ENCODE assay signal across 8 mouse cellular contexts in the genomic region with DNA sequence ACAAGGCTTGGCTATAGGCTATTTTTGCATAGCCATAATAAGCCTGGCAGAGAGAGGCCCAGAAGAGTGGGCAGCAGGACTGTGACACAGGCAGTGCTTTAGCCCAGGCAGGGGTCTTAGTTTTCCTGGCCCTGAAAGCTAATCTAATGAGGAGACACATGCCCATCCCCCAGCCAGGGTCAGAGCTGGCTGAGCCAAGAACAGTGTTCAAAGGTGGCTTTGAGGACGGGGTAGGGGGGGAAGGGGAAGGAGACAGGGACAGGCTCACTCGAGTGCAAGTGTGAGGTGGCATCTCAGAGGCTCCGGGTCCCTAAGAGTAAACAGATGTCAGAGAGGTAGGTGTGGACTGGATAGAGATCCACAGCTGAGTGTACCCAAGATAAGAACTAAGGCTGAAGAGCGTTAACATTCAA. TPM values are rescaled to one million over a fixed set of nuclear protein-coding genes. Genes with fewer than 3 reads are reported as not detected.
DNase-seq lines count a peak whose midpoint lies in the region; ATAC-seq and TF ChIP-seq lines count a peak whose summit lies in the region.

No protein-coding gene starts in this region.

- no peak for DNase-seq in heart, postnatal 25 days (ENCODE audit: low spot score)
- DNase-seq in embryo, embryonic 10.5 days (ENCODE audit: low spot score), result peak; percentile 59
- DNase-seq in liver, embryonic 14.5 days (ENCODE audit: low read depth in 3 of 3, low spot score in 3 of 3), result no peak
- DNase-seq in thymus, postnatal 14 days, result peak; percentile 61
- no peak for DNase-seq in layer of hippocampus, postnatal 25 days (ENCODE audit: extremely low spot score in 1 of 2, low spot score in 1 of 2)
- DNase-seq in urinary bladder, postnatal 4 days (ENCODE audit: low spot score in 2 of 2), result no peak

- H3K4me3 ChIP-seq in heart, embryonic 12.5 days, result peak overlapping the region; percentile 80
- H3K4me3 ChIP-seq in hindbrain, embryonic 16.5 days (ENCODE audit: low read length), result no peak overlapping the region
- no peak overlapping the region; a peak in 1 of 4 replicates for H3K4me3 ChIP-seq in liver, embryonic 14.5 days (ENCODE audit: insufficient read depth in 1 of 2, low read depth in 2 of 2, low read length in 2 of 2)

- no peak for TF ChIP-seq CTCF in liver, embryonic 14.5 days (IDR thresholded peaks at IDR 0.05; ENCODE audit: low read depth)

- H3K9me3 ChIP-seq in heart, embryonic 12.5 days (replicated peaks), result no peaks in the 10 kb centered on the region
- no peaks in the 10 kb centered on the region for H3K9me3 ChIP-seq in hindbrain, embryonic 16.5 days (ENCODE audit: control insufficient read depth, low read length)
- H3K9me3 ChIP-seq in liver, embryonic 14.5 days (ENCODE audit: control insufficient read depth, low read length), result no peaks in the 10 kb centered on the region

- intact Hi-C loops in heart, postnatal 25 days (cut with DNase I), result no loop called here

- 2% methylated on average over 4 of the region's 4 CpGs for WGBS in heart, embryonic 12.5 days
- 9% methylated on average over 4 of the region's 4 CpGs for WGBS in hindbrain, embryonic 16.5 days
- 5% methylated on average over 4 of the region's 4 CpGs for WGBS in liver, embryonic 14.5 days (ENCODE audit: insufficient replicate concordance)

- peak overlapping the region; percentile 90 for H3K9ac ChIP-seq in heart, embryonic 12.5 days
- H3K9ac ChIP-seq in hindbrain, embryonic 16.5 days (ENCODE audit: low read depth, low read length), result no peak overlapping the region
- H3K9ac ChIP-seq in liver, embryonic 14.5 days (replicated peaks), result no peak overlapping the region

- peaks cover 76% of the 10 kb centered on the region for H3K4me1 ChIP-seq in heart, embryonic 12.5 days (replicated peaks)
- H3K4me1 ChIP-seq in hindbrain, embryonic 16.5 days (ENCODE audit: control insufficient read depth, insufficient read depth, low read depth, low read length), result peaks cover 40% of the 10 kb centered on the region
- peaks cover 0 to 40% of the 10 kb centered on the region in 2 experiments; a peak in 3 of 4 replicates for H3K4me1 ChIP-seq in liver, embryonic 14.5 days (replicated peaks; ENCODE audit: control insufficient read depth in 2 of 2, insufficient read depth in 2 of 2, low read length in 1 of 2)

- TF ChIP-seq EP300 in liver, embryonic 14.5 days (IDR thresholded peaks at IDR 0.05; ENCODE audit: low read depth), result no peak

- H3K4me2 ChIP-seq in heart, embryonic 12.5 days, result peak overlapping the region; percentile 94
- H3K4me2 ChIP-seq in hindbrain, embryonic 16.5 days (ENCODE audit: low read length), result peak overlapping the region; percentile 95
- peak overlapping the region; percentile 63 for H3K4me2 ChIP-seq in liver, embryonic 14.5 days (ENCODE audit: low read depth)

- no peaks in the 10 kb centered on the region for H3K27me3 ChIP-seq in heart, embryonic 12.5 days (replicated peaks)
- peaks cover 3% of the 10 kb centered on the region; the same call in 1 of the 2 replicates for H3K27me3 ChIP-seq in hindbrain, embryonic 16.5 days (replicated peaks; ENCODE audit: control insufficient read depth, insufficient read depth, low read length)
- peaks cover 15% of the 10 kb centered on the region for H3K27me3 ChIP-seq in liver, embryonic 14.5 days (ENCODE audit: control insufficient read depth, insufficient read depth, low read length)

- peak overlapping the region; percentile 99 for H3K27ac ChIP-seq in heart, embryonic 12.5 days (ENCODE audit: poor library complexity, severe bottlenecking)
- H3K27ac ChIP-seq in hindbrain, embryonic 16.5 days (ENCODE audit: low read depth, low read length), result peak overlapping the region; percentile 75
- H3K27ac ChIP-seq in liver, embryonic 14.5 days, result no peak overlapping the region; the same call in 1 of the 2 replicates

- H3K36me3 ChIP-seq in heart, embryonic 12.5 days, result no peaks in the 10 kb centered on the region
- no peaks in the 10 kb centered on the region for H3K36me3 ChIP-seq in hindbrain, embryonic 16.5 days (ENCODE audit: control insufficient read depth, insufficient read depth, low read length)
- H3K36me3 ChIP-seq in liver, embryonic 14.5 days (replicated peaks; ENCODE audit: control insufficient read depth, insufficient read depth, low read depth), result no peaks in the 10 kb centered on the region

- ATAC-seq in heart, embryonic 12.5 days (ENCODE audit: insufficient number of reproducible peaks, low FRiP score), result no peak
- no peak for ATAC-seq in hindbrain, embryonic 16.5 days
- no peak for ATAC-seq in liver, embryonic 14.5 days (ENCODE audit: insufficient read depth)

RNA-seq across cellular contexts. Expression of gene Csrnp1, which starts 3.7 kb away (rescaled TPM):
- 8.2 TPM in 2 replicates for polyA plus RNA-seq in heart, embryonic 12.5 days (2016; fragmentation: Nextera tagmentation; extraction: Ambion mirVana)
- 10 to 100 TPM in 1 of 2 experiments, 1 to 10 TPM in 1; 10.0 to 13.3 TPM for total RNA-seq in heart, postnatal 25 days (2021)
- polyA plus RNA-seq in hindbrain, embryonic 16.5 days (2015; fragmentation: Nextera tagmentation; extraction: Ambion mirVana), result 1.8 and 2.7 TPM in 2 replicates
- polyA plus RNA-seq in liver, embryonic 14.5 days (2012; rRNA removed), result 2.1 and 2.2 TPM in 2 replicates
- polyA plus RNA-seq in liver, embryonic 14.5 days (2014; fragmentation: Nextera tagmentation; extraction: Ambion mirVana), result 0.38 and 0.44 TPM in 2 replicates
- total RNA-seq in layer of hippocampus, postnatal 25 days (2021), result 10 to 100 TPM; 14.5 to 15.9 TPM

RNA-seq across cellular contexts. Expression of gene Xirp1, which starts 42.6 kb away (rescaled TPM):
- 82.9 and 92.6 TPM in 2 replicates for polyA plus RNA-seq in heart, embryonic 12.5 days (2016; fragmentation: Nextera tagmentation; extraction: Ambion mirVana)
- total RNA-seq in heart, postnatal 25 days (2021), result 100 to 1,000 TPM; 125 to 136 TPM
- 0.35 TPM in 1 of 2 replicates, not detected in the other for polyA plus RNA-seq in hindbrain, embryonic 16.5 days (2015; fragmentation: Nextera tagmentation; extraction: Ambion mirVana)
- not detected in 2 replicates for polyA plus RNA-seq in liver, embryonic 14.5 days (2012; rRNA removed)
- polyA plus RNA-seq in liver, embryonic 14.5 days (2014; fragmentation: Nextera tagmentation; extraction: Ambion mirVana), result not detected in 2 replicates
- under 1 TPM; 0.07 to 0.19 TPM for total RNA-seq in layer of hippocampus, postnatal 25 days (2021)

RNA-seq across cellular contexts. Expression of gene Ttc21a, which starts 43.4 kb away (rescaled TPM):
- polyA plus RNA-seq in heart, embryonic 12.5 days (2016; fragmentation: Nextera tagmentation; extraction: Ambion mirVana), result 0.23 and 0.53 TPM in 2 replicates
- total RNA-seq in heart, postnatal 25 days (2021), result not detected
- 1.1 and 1.4 TPM in 2 replicates for polyA plus RNA-seq in hindbrain, embryonic 16.5 days (2015; fragmentation: Nextera tagmentation; extraction: Ambion mirVana)
- polyA plus RNA-seq in liver, embryonic 14.5 days (2012; rRNA removed), result 0.22 and 0.28 TPM in 2 replicates
- 0.11 and 0.25 TPM in 2 replicates for polyA plus RNA-seq in liver, embryonic 14.5 days (2014; fragmentation: Nextera tagmentation; extraction: Ambion mirVana)
- 1 to 10 TPM in 1 of 2 experiments, under 1 TPM in 1; 0.71 to 1.3 TPM for total RNA-seq in layer of hippocampus, postnatal 25 days (2021)

RNA-seq across cellular contexts. Expression of gene Gorasp1, which starts 43.4 kb away (rescaled TPM):
- 21.7 and 21.8 TPM in 2 replicates for polyA plus RNA-seq in heart, embryonic 12.5 days (2016; fragmentation: Nextera tagmentation; extraction: Ambion mirVana)
- 10 to 100 TPM; 28.1 to 31.5 TPM for total RNA-seq in heart, postnatal 25 days (2021)
- 33.1 and 36.0 TPM in 2 replicates for polyA plus RNA-seq in hindbrain, embryonic 16.5 days (2015; fragmentation: Nextera tagmentation; extraction: Ambion mirVana)
- 6.1 and 6.3 TPM in 2 replicates for polyA plus RNA-seq in liver, embryonic 14.5 days (2012; rRNA removed)
- 9.1 and 9.4 TPM in 2 replicates for polyA plus RNA-seq in liver, embryonic 14.5 days (2014; fragmentation: Nextera tagmentation; extraction: Ambion mirVana)
- 10 to 100 TPM; 35.4 to 37.9 TPM for total RNA-seq in layer of hippocampus, postnatal 25 days (2021)

Comparison
In these comparisons a context has a peak if more than half of its experiments do, and no peak if none do; other contexts are left out.
1. DNase-seq: peak in embryo, embryonic 10.5 days (single experiment) and thymus, postnatal 14 days (single experiment); none in heart, postnatal 25 days (single experiment), liver, embryonic 14.5 days (0 of 3), layer of hippocampus, postnatal 25 days (0 of 2) and urinary bladder, postnatal 4 days (0 of 2).
2. RNA of gene Xirp1, which starts 42.6 kb away (polyA plus RNA-seq): 82.9 to 92.6 TPM in heart, embryonic 12.5 days; 0.35 TPM in hindbrain, embryonic 16.5 days and not detected in liver, embryonic 14.5 days; every median in the first group is over 10 times any median in the second.
3. Peak in every context shown above with its lines, with median percentiles within 50 percentile points of each other: H3K4me2 ChIP-seq.